Mouse (Mus musculus) megakaryocyte, embryonic 14.5 days (primary cell): Measurements from ENCODE around the gene Cbr2.

Experiments
- FLI1 ChIP-seq: IDR thresholded peaks from 2 replicates; pipeline ENCODE4 v1.6.1; 2012; ENCODE audit warnings: low read length, inconsistent platforms, mixed read lengths
- GATA1 ChIP-seq: IDR thresholded peaks from 3 replicates; pipeline ENCODE4 v1.6.1; 2012; ENCODE audit warnings: mixed read lengths, low read length, inconsistent platforms, borderline replicate concordance

- TF ChIP-seq FLI1: no peak
- no peak for TF ChIP-seq GATA1
These were observed 27.2 kb downstream of the Cbr2 start for GRCm38 (mm10) chr11:120704486-120705325.
